8 mouse cellular contexts compared by ENCODE assay signal in the genomic region with DNA sequence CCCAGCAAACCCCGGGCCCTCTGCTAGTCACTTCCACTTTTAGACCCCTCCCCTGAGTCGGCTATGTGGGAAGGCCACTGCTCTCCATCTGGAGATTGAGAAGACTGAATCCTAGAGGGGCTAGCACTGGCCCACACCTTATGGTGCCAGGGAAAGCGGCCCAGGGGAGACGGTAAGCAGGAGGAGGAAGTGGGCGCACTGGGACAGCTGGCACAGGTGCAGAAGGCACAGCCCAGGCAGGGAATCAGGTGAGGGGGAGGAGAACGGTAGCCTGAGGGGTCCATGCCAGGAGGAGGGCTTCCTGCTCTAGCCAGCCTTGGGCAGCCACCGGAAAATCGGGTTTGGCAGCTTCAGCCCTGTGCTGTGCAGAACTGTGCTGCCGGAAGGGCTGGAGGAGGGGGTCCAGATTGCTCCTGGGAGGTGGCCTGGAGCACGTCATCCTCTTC. TPM values are rescaled to one million over a fixed set of nuclear protein-coding genes. Genes with fewer than 3 reads are reported as not detected.
DNase-seq lines count a peak whose midpoint lies in the region; TF ChIP-seq lines count a peak whose summit lies in the region.

No protein-coding gene starts in this region.

- H3K27me3 ChIP-seq in E14TG2a.4 (ENCODE audit: insufficient read depth, low read length), result no peaks in the 10 kb centered on the region
- H3K27me3 ChIP-seq in hindbrain, embryonic 10.5 days (ENCODE audit: insufficient read depth, poor library complexity, severe bottlenecking), result peaks cover 3% of the 10 kb centered on the region; the same call in 1 of the 2 replicates

- peaks cover 72% of the 10 kb centered on the region for H3K4me1 ChIP-seq in E14TG2a.4 (replicated peaks; ENCODE audit: low read depth, low read length)
- peaks cover 43% of the 10 kb centered on the region for H3K4me1 ChIP-seq in hindbrain, embryonic 10.5 days (replicated peaks)

- no peaks in the 10 kb centered on the region for H3K36me3 ChIP-seq in E14TG2a.4 (ENCODE audit: insufficient read depth, low read length)
- no peaks in the 10 kb centered on the region for H3K36me3 ChIP-seq in hindbrain, embryonic 10.5 days

- no peaks in the 10 kb centered on the region for H3K9me3 ChIP-seq in E14TG2a.4 (ENCODE audit: low read length)
- no peaks in the 10 kb centered on the region for H3K9me3 ChIP-seq in hindbrain, embryonic 10.5 days

- peak; percentile 95 to 98 for DNase-seq in cerebellum, adult 18-20 months
- peak; percentile 71 to 72 for DNase-seq in frontal cortex, postnatal 10 days (ENCODE audit: low spot score in 2 of 2)
- peak; percentile 43 for DNase-seq in hindbrain, embryonic 10.5 days (ENCODE audit: low spot score)
- peak; percentile 75 to 81 for DNase-seq in layer of hippocampus, postnatal 10 days (ENCODE audit: low spot score in 2 of 2)
- peak; percentile 92 for DNase-seq in lung, postnatal 10 days
- DNase-seq in retina, postnatal 1 day, result peak; percentile 92
- DNase-seq in urinary bladder, postnatal 36 days (ENCODE audit: low spot score in 2 of 2), result peak; percentile 68 to 84

- TF ChIP-seq CTCF in E14TG2a.4 (conservative IDR thresholded peaks at IDR 0.05; ENCODE audit: low read length), result no peak

- peak overlapping the region; percentile 82 for H3K27ac ChIP-seq in hindbrain, embryonic 10.5 days

- H3K4me3 ChIP-seq in E14TG2a.4 (replicated peaks; ENCODE audit: low read length), result peak overlapping the region; percentile 78
- H3K4me3 ChIP-seq in hindbrain, embryonic 10.5 days, result peak overlapping the region; percentile 2; the same call in 1 of the 2 replicates

- 30% methylated on average over 10 of the region's 10 CpGs for WGBS in hindbrain, embryonic 10.5 days

RNA-seq across cellular contexts. Expression of gene Gm49337, which starts 3.4 kb away (rescaled TPM):
- polyA plus RNA-seq in hindbrain, embryonic 10.5 days (2016; fragmentation: Nextera tagmentation; extraction: Ambion mirVana), result not detected in 2 replicates
- not detected for total RNA-seq in layer of hippocampus, postnatal 10 days (2021)

RNA-seq across cellular contexts. Expression of gene 1700042G07Rik, which starts 3.4 kb away (rescaled TPM):
- not detected in 2 replicates for polyA plus RNA-seq in hindbrain, embryonic 10.5 days (2016; fragmentation: Nextera tagmentation; extraction: Ambion mirVana)
- total RNA-seq in layer of hippocampus, postnatal 10 days (2021), result not detected

RNA-seq across cellular contexts. Expression of gene Tspan1, which starts 9.2 kb away (rescaled TPM):
- polyA plus RNA-seq in hindbrain, embryonic 10.5 days (2016; fragmentation: Nextera tagmentation; extraction: Ambion mirVana), result 0.26 TPM in 1 of 2 replicates, not detected in the other
- total RNA-seq in layer of hippocampus, postnatal 10 days (2021), result under 1 TPM in 1 of 2 experiments, not detected in 1; 0.27 TPM

RNA-seq across cellular contexts. Expression of gene Lurap1, which starts 25.4 kb away (rescaled TPM):
- 2.1 and 2.2 TPM in 2 replicates for polyA plus RNA-seq in hindbrain, embryonic 10.5 days (2016; fragmentation: Nextera tagmentation; extraction: Ambion mirVana)
- 10 to 100 TPM; 23.5 to 29.6 TPM for total RNA-seq in layer of hippocampus, postnatal 10 days (2021)

RNA-seq across cellular contexts. Expression of gene Pik3r3, which starts 44.9 kb away (rescaled TPM):
- 49.2 and 57.3 TPM in 2 replicates for polyA plus RNA-seq in hindbrain, embryonic 10.5 days (2016; fragmentation: Nextera tagmentation; extraction: Ambion mirVana)
- 10 to 100 TPM; 38.3 to 47.1 TPM for total RNA-seq in layer of hippocampus, postnatal 10 days (2021)

Comparison
In these comparisons a context has a peak if more than half of its experiments do, and no peak if none do; other contexts are left out.
1. Peak in every context shown above with its lines: DNase-seq, H3K4me3 ChIP-seq and H3K27ac ChIP-seq.
2. DNase-seq: peak in every context shown above with its lines; median percentile 96 in cerebellum, adult 18-20 months; 92 in lung, postnatal 10 days; 92 in retina, postnatal 1 day; 78 in layer of hippocampus, postnatal 10 days; 76 in urinary bladder, postnatal 36 days; 72 in frontal cortex, postnatal 10 days; 43 in hindbrain, embryonic 10.5 days.